ENCODE assay signal across 8 mouse cellular contexts in the genomic region with DNA sequence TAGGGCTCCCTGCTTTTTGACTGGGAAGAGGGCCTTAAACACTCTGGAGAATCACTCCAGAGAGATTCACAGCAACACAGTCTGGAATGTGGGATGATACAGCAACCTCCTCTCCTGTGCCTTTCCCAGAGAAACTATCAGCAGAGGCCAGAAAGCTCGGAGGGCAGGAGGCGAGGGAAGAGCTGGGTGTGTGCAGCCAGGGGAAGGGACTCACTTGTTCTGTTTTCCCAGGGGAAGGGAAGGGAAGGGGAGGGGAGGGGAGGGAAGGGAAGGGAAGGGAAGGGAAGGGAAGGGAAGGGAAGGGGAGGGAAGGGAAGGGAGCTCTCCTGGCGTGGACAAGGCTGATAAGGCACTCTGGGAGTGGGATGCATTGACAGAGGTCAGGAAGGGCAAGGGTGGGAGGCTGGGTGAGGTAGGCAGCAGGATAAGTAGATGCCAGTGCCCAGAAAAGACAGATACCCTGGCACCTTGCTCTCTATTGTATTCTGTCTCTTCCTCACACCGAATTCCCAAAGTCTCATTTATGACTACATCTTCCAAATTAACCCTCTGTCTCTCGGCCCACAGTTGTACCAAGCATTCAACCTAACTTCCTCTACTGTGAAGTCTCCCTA. TPM values are rescaled to one million over a fixed set of nuclear protein-coding genes. Genes with fewer than 3 reads are reported as not detected.
DNase-seq lines count a peak whose midpoint lies in the region; ATAC-seq and TF ChIP-seq lines count a peak whose summit lies in the region.

No protein-coding gene starts in this region.

- peak overlapping the region; percentile 96 for H3K27ac ChIP-seq in heart, embryonic 16.5 days (ENCODE audit: low read length)
- H3K27ac ChIP-seq in limb, embryonic 15.5 days: no peak overlapping the region
- H3K27ac ChIP-seq in olfactory bulb, adult 2 months (ENCODE audit: insufficient read depth, low read depth, low read length): peak overlapping the region; percentile 96

- TF ChIP-seq CTCF in olfactory bulb, adult 2 months (IDR thresholded peaks at IDR 0.05; ENCODE audit: insufficient read depth, low read depth, low read length): no peak

- no peaks in the 10 kb centered on the region for H3K27me3 ChIP-seq in heart, embryonic 16.5 days (ENCODE audit: control insufficient read depth, insufficient read depth, low read length)
- H3K27me3 ChIP-seq in limb, embryonic 15.5 days: no peaks in the 10 kb centered on the region

- ATAC-seq in heart, embryonic 16.5 days (replicated peaks; ENCODE audit: extremely low read depth, insufficient read depth, low FRiP score): 0 out of 2 replicates have a peak, but pooled peaks have one; percentile 4
- ATAC-seq in limb, embryonic 15.5 days (ENCODE audit: insufficient number of reproducible peaks, low FRiP score, low TSS enrichment, low read depth): no peak

- H3K4me3 ChIP-seq in heart, embryonic 16.5 days (ENCODE audit: low read length): peak overlapping the region; percentile 73
- H3K4me3 ChIP-seq in limb, embryonic 15.5 days: peak overlapping the region; percentile 79; the same call in 1 of the 2 replicates
- H3K4me3 ChIP-seq in olfactory bulb, adult 2 months (ENCODE audit: insufficient read depth, low read depth, low read length): peak overlapping the region; percentile 59

- peak; percentile 42 for DNase-seq in right cerebral cortex, adult 18-20 months
- no peak for DNase-seq in right cerebral cortex, postnatal 10 days (ENCODE audit: low spot score in 2 of 2)
- no peak for DNase-seq in gastrocnemius, adult 8-10 months (ENCODE audit: low spot score in 2 of 2)
- DNase-seq in MN1 (ENCODE audit: low spot score): no peak
- no peak for DNase-seq in cerebellum, postnatal 14 days

- H3K9me3 ChIP-seq in heart, embryonic 16.5 days (replicated peaks; ENCODE audit: control insufficient read depth, low read length): no peaks in the 10 kb centered on the region
- H3K9me3 ChIP-seq in limb, embryonic 15.5 days: no peaks in the 10 kb centered on the region

- peaks cover 49% of the 10 kb centered on the region for H3K4me1 ChIP-seq in heart, embryonic 16.5 days (ENCODE audit: control insufficient read depth, insufficient read depth, low read length)
- H3K4me1 ChIP-seq in limb, embryonic 15.5 days: peaks cover 43% of the 10 kb centered on the region
- peaks cover 45% of the 10 kb centered on the region for H3K4me1 ChIP-seq in olfactory bulb, adult 2 months (ENCODE audit: control insufficient read depth, insufficient read depth, low read length)

- peaks cover 43% of the 10 kb centered on the region for H3K36me3 ChIP-seq in heart, embryonic 16.5 days (ENCODE audit: control insufficient read depth, insufficient read depth)
- peaks cover 44% of the 10 kb centered on the region for H3K36me3 ChIP-seq in limb, embryonic 15.5 days

- peak overlapping the region; percentile 97 for H3K9ac ChIP-seq in heart, embryonic 16.5 days (ENCODE audit: low read length)
- H3K9ac ChIP-seq in limb, embryonic 15.5 days: no peak overlapping the region

- 19% methylated on average over 5 of the region's 5 CpGs for WGBS in heart, embryonic 16.5 days
- WGBS in limb, embryonic 15.5 days: 54% methylated on average over 5 of the region's 5 CpGs
- WGBS in olfactory bulb, adult 2 months: 4% methylated on average over 5 of the region's 5 CpGs

- peak overlapping the region; percentile 73 for H3K4me2 ChIP-seq in heart, embryonic 16.5 days (ENCODE audit: low read depth, low read length)
- H3K4me2 ChIP-seq in limb, embryonic 15.5 days: 0 out of 2 replicates have a peak overlapping the region, but pooled peaks have one; percentile 68

- TF ChIP-seq POLR2A in olfactory bulb, adult 2 months (IDR thresholded peaks at IDR 0.05; ENCODE audit: insufficient read depth, low read depth, low read length): no peak

RNA-seq across cellular contexts. Expression of a gene that starts 2.7 kb away (rescaled TPM):
- 63.3 and 67.1 TPM in 2 replicates for polyA plus RNA-seq in heart, embryonic 16.5 days (2015; fragmentation: Nextera tagmentation; extraction: Ambion mirVana)
- 35.2 and 39.2 TPM in 2 replicates for polyA plus RNA-seq in limb, embryonic 15.5 days (2015; fragmentation: Nextera tagmentation; extraction: Ambion mirVana)
- not detected in 2 replicates for polyA plus RNA-seq in olfactory bulb, adult 2 months (2012; ENCODE audit: insufficient read depth, insufficient read length, low replicate concordance, missing spikeins)
- 10 to 100 TPM; 11.3 to 16.5 (median 12.9) TPM for total RNA-seq in gastrocnemius, adult 8-10 months (2022)
